Mouse (Mus musculus): ENCODE measurements at regions not wholly inside any gene's neighbourhood (a gene's known extent, or its start where the extent isn't known, plus 50 kb on each side); places are given as distances from the start of the nearest gene placed in this dataset.

- H3K4me1 ChIP-seq (ENCODE audit: control insufficient read depth, insufficient read depth, low read length) = no peaks in the 10 kb centered on the region
- no peak overlapping the region for H3K4me3 ChIP-seq (ENCODE audit: low read depth, low read length)
- ATAC-seq (ENCODE audit: low FRiP score) (no peak), DNase-seq (ENCODE audit: low spot score, missing footprints) (no peak)
- H3K27ac ChIP-seq (ENCODE audit: low read depth, low read length) = no peak overlapping the region
- WGBS = 93% methylated on average over 20 of the region's 20 CpGs
- H3K9me3 ChIP-seq (ENCODE audit: control insufficient read depth, low read length) = peaks cover 3% of the 10 kb centered on the region; the same call in 1 of the 2 replicates
- H3K27me3 ChIP-seq (ENCODE audit: control insufficient read depth, insufficient read depth, low read length) = no peaks in the 10 kb centered on the region
- no peak overlapping the region for H3K9ac ChIP-seq (ENCODE audit: low read length)
- H3K36me3 ChIP-seq (ENCODE audit: control insufficient read depth, insufficient read depth, low read length) = no peaks in the 10 kb centered on the region
- no peak overlapping the region for H3K4me2 ChIP-seq
These were observed 57.3 kb upstream of the Eln start for GRCm38 (mm10) chr5:134804291-134805049.

- ATAC-seq (ENCODE audit: low FRiP score) (no peak), DNase-seq (ENCODE audit: low spot score, missing footprints) (no peak)
- no peak overlapping the region for H3K27ac ChIP-seq (ENCODE audit: low read depth, low read length)
- H3K9ac ChIP-seq (ENCODE audit: low read length) = no peak overlapping the region
- peaks cover 3% of the 10 kb centered on the region; the same call in 1 of the 2 replicates for H3K9me3 ChIP-seq (ENCODE audit: control insufficient read depth, low read length)
- 86% methylated on average over 11 of the region's 11 CpGs for WGBS
- H3K4me2 ChIP-seq = no peak overlapping the region
- H3K4me3 ChIP-seq (ENCODE audit: low read depth, low read length) = no peak overlapping the region
- H3K27me3 ChIP-seq (ENCODE audit: control insufficient read depth, insufficient read depth, low read length) = no peaks in the 10 kb centered on the region
- H3K4me1 ChIP-seq (ENCODE audit: control insufficient read depth, insufficient read depth, low read length) = no peaks in the 10 kb centered on the region
- no peaks in the 10 kb centered on the region for H3K36me3 ChIP-seq (ENCODE audit: control insufficient read depth, insufficient read depth, low read length)
These were observed 55.1 kb upstream of the Eln start for GRCm38 (mm10) chr5:134802161-134802719.

GRCm38 (mm10) chr5:134800481-134800880 lies 53.4 kb upstream of the Eln start:
- H3K4me2 ChIP-seq = no peak overlapping the region
- no peak overlapping the region for H3K9ac ChIP-seq (ENCODE audit: low read length)
- no peak overlapping the region for H3K4me3 ChIP-seq (ENCODE audit: low read depth, low read length)
- DNase-seq (ENCODE audit: low spot score, missing footprints) (no peak), ATAC-seq (ENCODE audit: low FRiP score) (no peak)
- 82% methylated on average over 3 of the region's 3 CpGs for WGBS
- H3K9me3 ChIP-seq (ENCODE audit: control insufficient read depth, low read length) = peaks cover 3% of the 10 kb centered on the region; the same call in 1 of the 2 replicates
- H3K4me1 ChIP-seq (ENCODE audit: control insufficient read depth, insufficient read depth, low read length) = no peaks in the 10 kb centered on the region
- no peak overlapping the region for H3K27ac ChIP-seq (ENCODE audit: low read depth, low read length)
- no peaks in the 10 kb centered on the region for H3K36me3 ChIP-seq (ENCODE audit: control insufficient read depth, insufficient read depth, low read length)
- no peaks in the 10 kb centered on the region for H3K27me3 ChIP-seq (ENCODE audit: control insufficient read depth, insufficient read depth, low read length)

GRCm38 (mm10) chr5:134799911-134800310 lies 52.8 kb upstream of the Eln start:
- H3K27ac ChIP-seq (ENCODE audit: low read depth, low read length) = no peak overlapping the region
- H3K4me2 ChIP-seq = no peak overlapping the region
- no peaks in the 10 kb centered on the region for H3K27me3 ChIP-seq (ENCODE audit: control insufficient read depth, insufficient read depth, low read length)
- ATAC-seq (ENCODE audit: low FRiP score) (no peak), DNase-seq (ENCODE audit: low spot score, missing footprints) (no peak)
- H3K9me3 ChIP-seq (ENCODE audit: control insufficient read depth, low read length) = peaks cover 3% of the 10 kb centered on the region; the same call in 1 of the 2 replicates
- H3K4me1 ChIP-seq (ENCODE audit: control insufficient read depth, insufficient read depth, low read length) = no peaks in the 10 kb centered on the region
- H3K9ac ChIP-seq (ENCODE audit: low read length) = no peak overlapping the region
- H3K36me3 ChIP-seq (ENCODE audit: control insufficient read depth, insufficient read depth, low read length) = no peaks in the 10 kb centered on the region
- no peak overlapping the region for H3K4me3 ChIP-seq (ENCODE audit: low read depth, low read length)

- DNase-seq (ENCODE audit: low spot score, missing footprints) = no peak
- Histone ChIP-seq H3K4me1 (ENCODE audit: control insufficient read depth, insufficient read depth, low read length) (no peaks in the 10 kb centered on the region), H3K27ac (ENCODE audit: low read depth, low read length) (no peak overlapping the region), H3K27me3 (ENCODE audit: control insufficient read depth, insufficient read depth, low read length) (no peaks in the 10 kb centered on the region), H3K9ac (ENCODE audit: low read length) (no peak overlapping the region), H3K36me3 (ENCODE audit: control insufficient read depth, insufficient read depth, low read length) (no peaks in the 10 kb centered on the region), H3K4me2 (no peak overlapping the region), H3K4me3 (ENCODE audit: low read depth, low read length) (no peak overlapping the region), H3K9me3 (ENCODE audit: control insufficient read depth, low read length) (no peaks in the 10 kb centered on the region)
- 75% methylated on average over 18 of the region's 18 CpGs for WGBS
- no peak for ATAC-seq (ENCODE audit: low FRiP score)
These were observed 50.6 kb upstream of the Eln start for GRCm38 (mm10) chr5:134797688-134798094.

All from midbrain, embryonic 11.5 days (tissue).